Mouse (Mus musculus): ENCODE measurements at regions not wholly inside any gene's neighbourhood (a gene's known extent, or its start where the extent isn't known, plus 50 kb on each side); places are given as distances from the start of the nearest gene placed in this dataset.

DNA sequence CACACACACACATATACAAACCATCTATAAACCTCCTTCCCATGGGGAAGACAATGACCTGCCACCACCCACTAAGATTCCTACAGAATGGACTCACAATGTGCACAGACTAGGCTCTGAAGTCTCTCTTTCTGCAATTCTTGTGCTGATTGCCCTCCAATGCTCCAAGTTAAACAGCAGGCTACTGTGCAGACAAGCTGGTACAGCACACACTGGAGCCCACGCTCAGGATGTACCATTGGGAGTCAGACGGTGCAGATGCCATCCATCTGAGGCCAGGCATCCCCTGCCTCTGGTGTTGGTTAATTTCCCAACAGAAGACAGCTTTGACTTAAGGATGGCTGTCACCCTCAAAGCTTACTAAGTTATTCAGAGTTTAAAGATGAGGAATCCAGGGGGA lies 236.1 kb downstream of the Opa1 start:
- H3K27ac ChIP-seq (replicated peaks; ENCODE audit: low read depth, low read length) = no peak overlapping the region
- no peak overlapping the region for H3K4me3 ChIP-seq (replicated peaks; ENCODE audit: low read length)
- DNase-seq (ENCODE audit: low spot score) (no peak), ATAC-seq (ENCODE audit: low FRiP score, low read depth) (no peak)
- H3K9ac ChIP-seq (ENCODE audit: low read depth, low read length, severe bottlenecking) = no peak overlapping the region
- no peak for TF ChIP-seq POLR2A (IDR thresholded peaks at IDR 0.05; ENCODE audit: borderline replicate concordance, extremely low read depth, insufficient read depth, insufficient read length)
- WGBS = 80% methylated on average over 2 of the region's 2 CpGs
- H3K4me2 ChIP-seq (replicated peaks; ENCODE audit: low read depth, low read length, severe bottlenecking) = no peak overlapping the region
- H3K9me3 ChIP-seq (ENCODE audit: control insufficient read depth, low read length) = no peaks in the 10 kb centered on the region
- H3K4me1 ChIP-seq (ENCODE audit: control insufficient read depth, insufficient read depth, low read length) = peaks cover 13% of the 10 kb centered on the region
- H3K36me3 ChIP-seq (ENCODE audit: control insufficient read depth, insufficient read depth, low read length) = no peaks in the 10 kb centered on the region
- no peaks in the 10 kb centered on the region for H3K27me3 ChIP-seq (ENCODE audit: control insufficient read depth, insufficient read depth, low read length)

- 80% methylated on average over 10 of the region's 10 CpGs for WGBS
- H3K9me3 ChIP-seq (ENCODE audit: control insufficient read depth, low read length) = no peaks in the 10 kb centered on the region
- no peak overlapping the region for H3K4me2 ChIP-seq (replicated peaks; ENCODE audit: low read depth, low read length, severe bottlenecking)
- H3K27me3 ChIP-seq (ENCODE audit: control insufficient read depth, insufficient read depth, low read length) = no peaks in the 10 kb centered on the region
- no peak overlapping the region for H3K27ac ChIP-seq (replicated peaks; ENCODE audit: low read depth, low read length)
- no peak overlapping the region for H3K9ac ChIP-seq (ENCODE audit: low read depth, low read length, severe bottlenecking)
- no peak for DNase-seq (ENCODE audit: low spot score)
- H3K4me3 ChIP-seq (replicated peaks; ENCODE audit: low read length) = no peak overlapping the region
- no peaks in the 10 kb centered on the region for H3K36me3 ChIP-seq (ENCODE audit: control insufficient read depth, insufficient read depth, low read length)
- no peak for ATAC-seq (ENCODE audit: low FRiP score, low read depth)
- H3K4me1 ChIP-seq (ENCODE audit: control insufficient read depth, insufficient read depth, low read length) = peaks cover 13% of the 10 kb centered on the region
- no peak for TF ChIP-seq POLR2A (IDR thresholded peaks at IDR 0.05; ENCODE audit: borderline replicate concordance, extremely low read depth, insufficient read depth, insufficient read length)
These were observed 236.7 kb downstream of the Opa1 start for GRCm38 (mm10) chr16:29815632-29816337.

- no peak for ATAC-seq (ENCODE audit: low FRiP score, low read depth)
- H3K4me2 ChIP-seq (replicated peaks; ENCODE audit: low read depth, low read length, severe bottlenecking) = no peak overlapping the region
- 58% methylated on average over 10 of the region's 10 CpGs for WGBS
- H3K9me3 ChIP-seq (ENCODE audit: control insufficient read depth, low read length) = no peaks in the 10 kb centered on the region
- no peak for TF ChIP-seq POLR2A (IDR thresholded peaks at IDR 0.05; ENCODE audit: borderline replicate concordance, extremely low read depth, insufficient read depth, insufficient read length)
- no peaks in the 10 kb centered on the region for H3K27me3 ChIP-seq (ENCODE audit: control insufficient read depth, insufficient read depth, low read length)
- H3K4me3 ChIP-seq (replicated peaks; ENCODE audit: low read length) = no peak overlapping the region
- DNase-seq (ENCODE audit: low spot score) = no peak
- peaks cover 21% of the 10 kb centered on the region for H3K4me1 ChIP-seq (ENCODE audit: control insufficient read depth, insufficient read depth, low read length)
- no peak overlapping the region for H3K27ac ChIP-seq (replicated peaks; ENCODE audit: low read depth, low read length)
- H3K36me3 ChIP-seq (ENCODE audit: control insufficient read depth, insufficient read depth, low read length) = no peaks in the 10 kb centered on the region
- H3K9ac ChIP-seq (ENCODE audit: low read depth, low read length, severe bottlenecking) = no peak overlapping the region
These were observed 237.7 kb downstream of the Opa1 start for GRCm38 (mm10) chr16:29816681-29817369.

- TF ChIP-seq POLR2A (IDR thresholded peaks at IDR 0.05; ENCODE audit: borderline replicate concordance, extremely low read depth, insufficient read depth, insufficient read length) = no peak
These were observed 239.8 kb downstream of the Opa1 start for GRCm38 (mm10) chr16:29818807-29819440.

GRCm38 (mm10) chr16:29820704-29821103 lies 241.6 kb downstream of the Opa1 start:
- no peaks in the 10 kb centered on the region for H3K9me3 ChIP-seq (ENCODE audit: control insufficient read depth, low read length)
- 72% methylated on average over 6 of the region's 9 CpGs for WGBS
- DNase-seq (ENCODE audit: low spot score) = no peak
- no peak overlapping the region for H3K4me3 ChIP-seq (replicated peaks; ENCODE audit: low read length)
- peaks cover 25% of the 10 kb centered on the region for H3K4me1 ChIP-seq (ENCODE audit: control insufficient read depth, insufficient read depth, low read length)
- ATAC-seq (ENCODE audit: low FRiP score, low read depth) = peak; percentile 42
- no peak overlapping the region for H3K4me2 ChIP-seq (replicated peaks; ENCODE audit: low read depth, low read length, severe bottlenecking)
- H3K9ac ChIP-seq (ENCODE audit: low read depth, low read length, severe bottlenecking) = no peak overlapping the region
- H3K27me3 ChIP-seq (ENCODE audit: control insufficient read depth, insufficient read depth, low read length) = no peaks in the 10 kb centered on the region
- TF ChIP-seq POLR2A (IDR thresholded peaks at IDR 0.05; ENCODE audit: borderline replicate concordance, extremely low read depth, insufficient read depth, insufficient read length) = no peak
- no peaks in the 10 kb centered on the region for H3K36me3 ChIP-seq (ENCODE audit: control insufficient read depth, insufficient read depth, low read length)
- no peak overlapping the region for H3K27ac ChIP-seq (replicated peaks; ENCODE audit: low read depth, low read length)

More at GRCm38 (mm10) chr16:29818807-29819440, 239.8 kb downstream of the Opa1 start:
- Histone ChIP-seq H3K9ac (ENCODE audit: low read depth, low read length, severe bottlenecking) (no peak overlapping the region), H3K27ac (replicated peaks; ENCODE audit: low read depth, low read length) (no peak overlapping the region), H3K4me2 (replicated peaks; ENCODE audit: low read depth, low read length, severe bottlenecking) (no peak overlapping the region), H3K4me3 (replicated peaks; ENCODE audit: low read length) (no peak overlapping the region), H3K27me3 (ENCODE audit: control insufficient read depth, insufficient read depth, low read length) (no peaks in the 10 kb centered on the region), H3K36me3 (ENCODE audit: control insufficient read depth, insufficient read depth, low read length) (no peaks in the 10 kb centered on the region), H3K9me3 (ENCODE audit: control insufficient read depth, low read length) (no peaks in the 10 kb centered on the region), H3K4me1 (ENCODE audit: control insufficient read depth, insufficient read depth, low read length) (peaks cover 25% of the 10 kb centered on the region)
- ATAC-seq (ENCODE audit: low FRiP score, low read depth) (0 out of 2 replicates have a peak, but pooled peaks have one; percentile 13), DNase-seq (ENCODE audit: low spot score) (no peak)
- WGBS = 64% methylated on average over 7 of the region's 7 CpGs
